Mouse (Mus musculus): ENCODE data around the gene Pepd. TPM values are rescaled to one million over a fixed set of nuclear protein-coding genes. Genes with fewer than 3 reads are reported as not detected.
A peak's percentile ranks its signal among the peaks of the same experiment; 100 is the strongest.

Gene Pepd
- polyA plus RNA-seq, 1 experiment from 2014 or later: 57.8 TPM

DNA sequence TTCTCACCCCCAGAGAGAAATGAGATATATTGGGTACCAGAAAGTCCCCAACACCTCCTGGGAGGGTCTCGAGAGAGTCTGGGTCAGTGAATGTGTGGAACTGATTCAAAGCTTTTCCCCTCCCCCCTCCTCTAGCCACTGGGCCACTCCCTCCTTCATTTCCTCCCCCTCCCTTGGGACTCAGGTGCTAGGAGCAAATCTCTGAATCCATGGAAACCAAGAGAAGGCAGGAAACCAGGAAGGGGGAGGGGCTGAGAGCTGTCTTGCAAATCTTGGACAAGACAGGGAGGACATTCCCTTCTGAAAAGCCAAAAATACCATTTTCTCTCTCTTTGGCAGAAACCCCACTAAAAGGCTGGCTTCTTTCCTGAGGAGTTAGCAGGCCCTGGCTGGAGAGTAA, 15.1 kb upstream of the Pepd start:
- no peaks in the 10 kb centered on the region for H3K27me3 ChIP-seq (ENCODE audit: control insufficient read depth, insufficient read depth, low read length)
- no peak overlapping the region for H3K4me3 ChIP-seq (ENCODE audit: low read depth, low read length)
- ATAC-seq (ENCODE audit: low FRiP score): no peak
- H3K9ac ChIP-seq (ENCODE audit: low read depth, low read length): no peak overlapping the region
- no peaks in the 10 kb centered on the region for H3K36me3 ChIP-seq (ENCODE audit: control insufficient read depth, insufficient read depth, low read length)
- H3K9me3 ChIP-seq (ENCODE audit: control insufficient read depth, low read length): no peaks in the 10 kb centered on the region
- WGBS: 5% methylated on average over 1 of the region's 1 CpGs
- 0 out of 2 replicates have a peak, but pooled peaks cover 3% of the 10 kb centered on the region for H3K4me1 ChIP-seq (replicated peaks; ENCODE audit: control insufficient read depth, insufficient read depth, low read length)
- no peak overlapping the region for H3K4me2 ChIP-seq (replicated peaks; ENCODE audit: low read depth, low read length)
- peak; percentile 34 for DNase-seq (ENCODE audit: low spot score)
- no peak overlapping the region for H3K27ac ChIP-seq (ENCODE audit: low read depth, low read length)

DNA sequence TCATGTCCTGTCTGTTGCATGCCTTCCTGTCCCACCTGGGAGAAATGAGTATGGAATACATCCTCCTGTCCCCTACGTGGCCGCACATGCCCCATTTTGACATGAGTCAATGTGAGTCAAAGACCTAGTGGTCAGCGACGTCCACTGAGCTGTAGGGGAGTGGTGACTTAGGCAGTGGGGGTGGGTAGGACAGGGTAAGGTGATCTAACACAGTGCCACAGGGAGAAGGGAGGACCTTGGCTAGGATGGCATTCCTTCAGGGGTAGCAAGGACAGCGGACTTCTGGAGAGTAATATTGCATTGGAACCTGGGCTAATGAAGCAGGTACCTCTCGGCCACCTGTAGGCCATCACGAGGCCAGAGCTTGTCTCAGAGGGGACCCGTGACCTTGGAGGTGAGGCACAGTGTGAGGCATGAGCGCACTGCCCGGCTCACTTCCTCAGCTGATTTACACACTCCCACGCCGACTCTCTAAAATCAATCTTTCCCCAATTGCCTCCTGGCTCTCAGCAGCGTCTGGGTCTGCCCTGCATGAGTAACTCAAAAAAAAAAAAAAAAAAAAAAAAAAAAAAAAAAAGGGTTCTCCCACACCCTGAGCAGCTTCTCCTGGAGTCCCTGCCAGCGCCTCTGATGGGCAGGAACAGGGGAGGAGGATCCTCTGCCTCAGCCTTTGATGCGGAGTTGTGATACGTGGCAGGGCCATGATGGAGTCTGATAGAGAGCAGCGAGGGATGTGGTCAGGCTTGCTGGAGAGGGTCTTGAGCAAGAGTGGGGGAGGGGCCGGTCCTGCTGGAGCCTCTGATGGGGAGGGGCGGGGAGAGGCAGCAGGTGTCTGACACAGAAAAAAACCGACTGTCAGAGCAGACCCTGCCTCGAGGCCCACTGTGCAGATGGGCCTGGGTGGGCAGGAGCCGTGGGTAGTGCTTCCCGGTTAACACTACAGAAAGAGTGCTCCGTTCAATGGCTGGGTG, 1.8 kb upstream of the Pepd start:
- Histone ChIP-seq H3K4me1 (replicated peaks; ENCODE audit: control insufficient read depth, insufficient read depth, low read length) (peaks cover 8% of the 10 kb centered on the region), H3K9me3 (ENCODE audit: control insufficient read depth, low read length) (no peaks in the 10 kb centered on the region), H3K4me3 (ENCODE audit: low read depth, low read length) (no peak overlapping the region), H3K4me2 (replicated peaks; ENCODE audit: low read depth, low read length) (no peak overlapping the region), H3K9ac (ENCODE audit: low read depth, low read length) (no peak overlapping the region), H3K27ac (ENCODE audit: low read depth, low read length) (no peak overlapping the region; the same call in 1 of the 2 replicates), H3K27me3 (ENCODE audit: control insufficient read depth, insufficient read depth, low read length) (no peaks in the 10 kb centered on the region), H3K36me3 (ENCODE audit: control insufficient read depth, insufficient read depth, low read length) (no peaks in the 10 kb centered on the region)
- DNase-seq (ENCODE audit: low spot score) (peak; percentile 68), ATAC-seq (ENCODE audit: low FRiP score) (peak; percentile 36)
- WGBS: 33% methylated on average over 24 of the region's 24 CpGs

DNA sequence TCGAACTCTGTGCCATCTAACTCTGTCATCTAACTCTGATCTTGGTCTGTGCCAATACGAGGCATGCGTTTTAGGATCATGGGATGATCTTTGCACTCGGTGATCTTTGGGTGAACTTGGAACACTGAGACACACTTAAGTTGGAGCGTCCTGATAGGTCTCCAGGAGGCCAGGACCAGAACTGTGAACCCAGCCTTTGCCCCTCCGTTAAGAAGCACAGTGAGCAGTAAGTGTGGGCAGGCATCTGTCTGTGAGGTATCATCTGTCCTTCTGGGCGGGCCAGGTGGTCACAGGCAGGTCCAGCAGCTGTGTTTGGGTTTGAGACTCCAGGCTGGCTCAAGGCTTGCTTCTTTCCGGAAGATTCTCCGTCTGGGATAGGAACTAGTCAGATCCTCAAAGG, 1.8 kb downstream of the Pepd start:
- 89% methylated on average over 9 of the region's 9 CpGs for WGBS
- DNase-seq (ENCODE audit: low spot score) (no peak), ATAC-seq (ENCODE audit: low FRiP score) (no peak)
- Histone ChIP-seq H3K27me3 (ENCODE audit: control insufficient read depth, insufficient read depth, low read length) (no peaks in the 10 kb centered on the region), H3K4me3 (ENCODE audit: low read depth, low read length) (no peak overlapping the region), H3K9me3 (ENCODE audit: control insufficient read depth, low read length) (no peaks in the 10 kb centered on the region), H3K36me3 (ENCODE audit: control insufficient read depth, insufficient read depth, low read length) (no peaks in the 10 kb centered on the region), H3K4me2 (replicated peaks; ENCODE audit: low read depth, low read length) (no peak overlapping the region), H3K27ac (ENCODE audit: low read depth, low read length) (no peak overlapping the region), H3K4me1 (replicated peaks; ENCODE audit: control insufficient read depth, insufficient read depth, low read length) (peaks cover 8% of the 10 kb centered on the region), H3K9ac (ENCODE audit: low read depth, low read length) (no peak overlapping the region)

DNA sequence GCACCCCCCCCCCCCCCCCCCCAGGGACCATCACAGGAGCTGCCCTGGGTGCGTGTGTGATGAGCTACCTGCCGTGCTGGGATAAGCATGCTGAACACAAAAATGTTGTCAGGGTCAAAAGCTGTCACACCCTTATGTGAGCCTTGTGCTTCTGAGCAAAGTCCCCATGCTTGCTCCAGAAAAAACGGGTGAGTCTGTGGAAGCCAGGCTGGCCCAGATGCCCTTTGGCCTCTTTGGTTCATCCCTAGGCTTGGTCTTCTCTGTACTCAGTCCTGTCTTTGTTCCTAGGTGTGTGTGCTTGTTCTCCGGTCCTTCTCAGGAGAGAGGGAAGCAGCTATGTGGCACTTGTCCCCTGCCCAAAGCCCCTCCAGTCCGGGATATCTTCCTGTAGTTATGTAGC, 3.4 kb downstream of the Pepd start:
- H3K27ac ChIP-seq (ENCODE audit: low read depth, low read length): no peak overlapping the region
- no peak overlapping the region for H3K9ac ChIP-seq (ENCODE audit: low read depth, low read length)
- peaks cover 8% of the 10 kb centered on the region for H3K4me1 ChIP-seq (replicated peaks; ENCODE audit: control insufficient read depth, insufficient read depth, low read length)
- H3K36me3 ChIP-seq (ENCODE audit: control insufficient read depth, insufficient read depth, low read length): no peaks in the 10 kb centered on the region
- no peaks in the 10 kb centered on the region for H3K27me3 ChIP-seq (ENCODE audit: control insufficient read depth, insufficient read depth, low read length)
- H3K4me2 ChIP-seq (replicated peaks; ENCODE audit: low read depth, low read length): no peak overlapping the region
- WGBS: 85% methylated on average over 5 of the region's 5 CpGs
- no peaks in the 10 kb centered on the region for H3K9me3 ChIP-seq (ENCODE audit: control insufficient read depth, low read length)
- H3K4me3 ChIP-seq (ENCODE audit: low read depth, low read length): no peak overlapping the region
- ATAC-seq (ENCODE audit: low FRiP score): no peak
- DNase-seq (ENCODE audit: low spot score): no peak

DNA sequence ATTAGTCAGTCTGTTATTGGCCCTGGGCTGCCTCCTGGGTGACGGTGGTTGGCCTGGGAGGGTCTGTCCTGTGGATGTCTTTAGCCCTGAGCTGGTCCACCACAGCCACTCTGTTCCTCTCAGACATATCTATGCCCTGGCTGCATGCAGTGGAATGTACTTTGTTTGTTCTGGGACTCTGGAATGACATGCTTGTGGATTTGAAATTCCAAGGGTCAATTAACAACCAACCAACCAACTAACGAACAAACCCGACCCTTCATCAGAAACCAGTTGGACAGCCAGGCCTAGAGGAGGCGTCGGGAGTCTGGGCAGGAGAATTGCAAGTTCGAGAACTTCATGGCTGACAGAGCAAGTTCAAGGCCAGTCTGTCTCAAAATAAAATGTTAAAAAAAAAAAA, 5.4 kb downstream of the Pepd start:
- DNase-seq (ENCODE audit: low spot score) (no peak), ATAC-seq (ENCODE audit: low FRiP score) (no peak)
- Histone ChIP-seq H3K4me1 (replicated peaks; ENCODE audit: control insufficient read depth, insufficient read depth, low read length) (0 out of 2 replicates have a peak, but pooled peaks cover 5% of the 10 kb centered on the region), H3K4me2 (replicated peaks; ENCODE audit: low read depth, low read length) (no peak overlapping the region), H3K9me3 (ENCODE audit: control insufficient read depth, low read length) (no peaks in the 10 kb centered on the region), H3K4me3 (ENCODE audit: low read depth, low read length) (no peak overlapping the region), H3K27ac (ENCODE audit: low read depth, low read length) (no peak overlapping the region), H3K27me3 (ENCODE audit: control insufficient read depth, insufficient read depth, low read length) (no peaks in the 10 kb centered on the region), H3K9ac (ENCODE audit: low read depth, low read length) (no peak overlapping the region), H3K36me3 (ENCODE audit: control insufficient read depth, insufficient read depth, low read length) (no peaks in the 10 kb centered on the region)
- 79% methylated on average over 6 of the region's 6 CpGs for WGBS

DNA sequence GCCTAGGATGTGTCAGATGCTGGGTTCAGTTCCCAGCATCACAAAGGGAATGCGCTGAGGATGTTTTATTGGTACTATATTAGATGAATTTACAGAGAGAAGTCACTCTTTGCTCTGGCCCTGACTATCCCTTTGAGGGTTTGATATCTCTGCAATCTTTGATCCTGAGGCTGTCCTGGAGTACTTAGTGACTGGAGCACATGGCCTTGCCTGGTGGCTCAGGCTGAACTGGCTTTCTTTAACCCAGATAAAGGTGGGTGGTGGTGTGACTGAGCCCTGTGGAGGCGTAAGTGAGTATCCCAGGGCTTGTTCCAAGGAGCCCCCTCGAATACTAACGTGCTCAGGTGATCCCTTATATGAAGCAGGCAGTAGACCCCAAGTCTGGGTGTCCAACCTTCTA, 5.8 kb downstream of the Pepd start:
- Histone ChIP-seq H3K36me3 (ENCODE audit: control insufficient read depth, insufficient read depth, low read length) (no peaks in the 10 kb centered on the region), H3K27ac (ENCODE audit: low read depth, low read length) (no peak overlapping the region), H3K9ac (ENCODE audit: low read depth, low read length) (no peak overlapping the region), H3K4me1 (replicated peaks; ENCODE audit: control insufficient read depth, insufficient read depth, low read length) (0 out of 2 replicates have a peak, but pooled peaks cover 2% of the 10 kb centered on the region), H3K27me3 (ENCODE audit: control insufficient read depth, insufficient read depth, low read length) (no peaks in the 10 kb centered on the region), H3K4me3 (ENCODE audit: low read depth, low read length) (no peak overlapping the region), H3K4me2 (replicated peaks; ENCODE audit: low read depth, low read length) (no peak overlapping the region), H3K9me3 (ENCODE audit: control insufficient read depth, low read length) (no peaks in the 10 kb centered on the region)
- WGBS: 93% methylated on average over 4 of the region's 4 CpGs
- ATAC-seq (ENCODE audit: low FRiP score) (no peak), DNase-seq (ENCODE audit: low spot score) (no peak)

DNA sequence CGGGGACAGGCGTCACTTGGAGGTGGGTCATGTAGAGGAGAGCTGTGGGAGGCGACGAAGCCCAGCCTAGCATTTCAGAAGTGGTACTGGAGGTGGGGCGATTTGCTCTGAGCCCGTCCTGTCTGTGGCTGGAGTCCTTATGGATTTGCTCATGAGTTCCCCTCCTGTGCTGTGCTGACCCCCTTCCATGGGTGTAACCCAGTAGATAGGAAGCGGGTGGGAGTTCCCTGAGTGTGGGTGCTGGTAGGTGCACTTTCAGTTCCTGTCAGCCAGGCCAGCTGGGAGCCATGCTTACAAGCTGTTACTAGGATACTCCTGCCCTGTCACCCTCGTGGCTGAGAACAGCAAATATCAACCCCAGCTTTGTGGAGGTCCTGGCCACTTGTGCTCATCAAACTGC, 6.2 kb downstream of the Pepd start:
- WGBS: 92% methylated on average over 8 of the region's 8 CpGs
- no peak overlapping the region for H3K4me2 ChIP-seq (replicated peaks; ENCODE audit: low read depth, low read length)
- ATAC-seq (ENCODE audit: low FRiP score): no peak

DNA sequence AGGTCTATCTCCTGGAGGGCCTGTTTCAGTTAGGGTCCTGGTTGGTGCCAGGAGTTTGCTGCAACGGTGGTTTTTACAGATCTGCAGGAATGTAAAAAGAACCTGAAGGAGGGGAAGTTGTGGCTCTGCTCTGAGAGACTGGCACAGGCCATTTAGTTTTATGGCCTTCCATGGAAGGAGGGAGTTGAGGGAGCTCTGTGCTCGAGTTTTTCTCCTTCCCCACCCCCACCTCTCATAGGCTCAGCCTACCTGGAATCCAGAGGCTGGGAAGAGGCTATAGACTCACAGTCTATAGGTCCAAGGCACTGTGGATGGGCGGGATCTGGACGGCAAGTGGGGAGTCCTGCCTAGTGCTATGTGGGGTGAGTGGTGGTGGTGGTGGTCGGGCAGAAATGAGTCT, 6.9 kb downstream of the Pepd start:
- DNase-seq (ENCODE audit: low spot score) (no peak), ATAC-seq (ENCODE audit: low FRiP score) (no peak)
- H3K27ac ChIP-seq (ENCODE audit: low read depth, low read length): no peak overlapping the region
- H3K4me1 ChIP-seq (replicated peaks; ENCODE audit: control insufficient read depth, insufficient read depth, low read length): no peaks in the 10 kb centered on the region
- no peak overlapping the region for H3K4me3 ChIP-seq (ENCODE audit: low read depth, low read length)
- H3K36me3 ChIP-seq (ENCODE audit: control insufficient read depth, insufficient read depth, low read length): no peaks in the 10 kb centered on the region
- H3K9me3 ChIP-seq (ENCODE audit: control insufficient read depth, low read length): no peaks in the 10 kb centered on the region
- H3K4me2 ChIP-seq (replicated peaks; ENCODE audit: low read depth, low read length): no peak overlapping the region
- H3K9ac ChIP-seq (ENCODE audit: low read depth, low read length): no peak overlapping the region
- H3K27me3 ChIP-seq (ENCODE audit: control insufficient read depth, insufficient read depth, low read length): no peaks in the 10 kb centered on the region
- 74% methylated on average over 5 of the region's 5 CpGs for WGBS

More for the DNA sequence above, 6.2 kb downstream of the Pepd start:
- no peaks in the 10 kb centered on the region for H3K4me1 ChIP-seq (replicated peaks; ENCODE audit: control insufficient read depth, insufficient read depth, low read length)
- H3K27me3 ChIP-seq (ENCODE audit: control insufficient read depth, insufficient read depth, low read length): no peaks in the 10 kb centered on the region
- no peak for DNase-seq (ENCODE audit: low spot score)
- no peaks in the 10 kb centered on the region for H3K36me3 ChIP-seq (ENCODE audit: control insufficient read depth, insufficient read depth, low read length)
- no peak overlapping the region for H3K27ac ChIP-seq (ENCODE audit: low read depth, low read length)
- no peaks in the 10 kb centered on the region for H3K9me3 ChIP-seq (ENCODE audit: control insufficient read depth, low read length)
- no peak overlapping the region for H3K9ac ChIP-seq (ENCODE audit: low read depth, low read length)
- H3K4me3 ChIP-seq (ENCODE audit: low read depth, low read length): no peak overlapping the region

DNA sequence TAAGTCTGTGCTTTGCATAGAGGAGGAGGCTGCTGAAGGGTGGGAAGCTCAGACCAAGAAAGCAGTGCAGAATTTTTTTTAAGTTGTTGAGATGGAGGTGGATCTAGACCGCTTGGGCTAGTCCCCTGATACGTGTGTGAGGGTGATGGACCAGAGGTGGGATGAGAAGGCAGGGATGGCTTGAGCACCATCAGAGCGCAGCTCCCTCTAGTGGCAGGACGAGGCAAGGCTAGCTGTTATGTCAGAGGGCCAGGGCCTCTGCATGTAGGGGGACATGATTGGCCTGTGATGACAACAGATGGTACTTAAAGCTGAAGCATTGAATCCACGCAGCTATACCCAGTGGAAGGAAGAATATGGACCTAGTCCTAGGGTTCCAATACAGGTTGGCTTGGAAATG, 7.6 kb downstream of the Pepd start:
- WGBS: 48% methylated on average over 5 of the region's 5 CpGs

More for the DNA sequence above, 7.6 kb downstream of the Pepd start:
- Histone ChIP-seq H3K4me1 (replicated peaks; ENCODE audit: control insufficient read depth, insufficient read depth, low read length) (no peaks in the 10 kb centered on the region), H3K36me3 (ENCODE audit: control insufficient read depth, insufficient read depth, low read length) (no peaks in the 10 kb centered on the region), H3K4me3 (ENCODE audit: low read depth, low read length) (no peak overlapping the region), H3K9ac (ENCODE audit: low read depth, low read length) (no peak overlapping the region), H3K27ac (ENCODE audit: low read depth, low read length) (no peak overlapping the region), H3K4me2 (replicated peaks; ENCODE audit: low read depth, low read length) (no peak overlapping the region), H3K9me3 (ENCODE audit: control insufficient read depth, low read length) (no peaks in the 10 kb centered on the region), H3K27me3 (ENCODE audit: control insufficient read depth, insufficient read depth, low read length) (no peaks in the 10 kb centered on the region)
- no peak for ATAC-seq (ENCODE audit: low FRiP score)
- DNase-seq (ENCODE audit: low spot score): peak; percentile 51
